Mouse (Mus musculus): ENCODE results near the gene Tmprss13. TPM values are rescaled to one million over a fixed set of nuclear protein-coding genes. Genes with fewer than 3 reads are reported as not detected.
A peak's percentile ranks its signal among the peaks of the same experiment; 100 is the strongest.

Gene Tmprss13
- total and polyA plus RNA-seq, 2 experiments from 2014 or later, result 0.05 TPM; not detected in 1

DNA sequence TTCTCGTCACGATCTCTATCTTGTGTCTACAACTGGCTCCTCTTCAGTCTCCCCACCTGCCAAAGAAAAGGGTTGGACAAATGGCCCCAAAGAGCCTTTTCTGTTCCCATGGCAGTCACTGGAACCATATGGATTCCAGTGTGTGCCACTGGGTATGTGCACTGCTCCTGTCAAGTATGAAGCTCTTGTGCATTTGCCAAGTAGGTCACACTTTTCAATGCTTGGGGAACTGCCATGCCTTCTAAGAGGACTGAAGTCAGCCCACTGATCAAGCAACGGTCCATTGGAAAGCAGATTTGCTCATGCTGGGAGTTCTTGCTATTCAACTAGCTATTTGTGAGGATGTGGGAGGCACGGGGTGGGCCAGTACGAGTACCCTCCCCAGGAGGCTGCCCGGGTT, 2.6 kb downstream of the Tmprss13 start:
- Histone ChIP-seq H3K4me1 (ENCODE audit: insufficient read depth, low read length) (no peaks in the 10 kb centered on the region), H3K27me3 (ENCODE audit: insufficient read depth, low read length) (no peaks in the 10 kb centered on the region), H3K27ac (ENCODE audit: low read depth, low read length) (no peak overlapping the region), H3K36me3 (ENCODE audit: insufficient read depth, low read length) (no peaks in the 10 kb centered on the region), H3K9ac (replicated peaks; ENCODE audit: low read length, poor library complexity, severe bottlenecking) (no peak overlapping the region), H3K4me2 (ENCODE audit: low read depth, low read length, poor library complexity, severe bottlenecking) (no peak overlapping the region), H3K9me3 (ENCODE audit: low read length) (no peaks in the 10 kb centered on the region), H3K4me3 (ENCODE audit: low read depth, low read length) (no peak overlapping the region)
- peak; percentile 82 for DNase-seq (ENCODE audit: low spot score)
- 77% methylated on average over 6 of the region's 6 CpGs for WGBS
- no peak for TF ChIP-seq CTCF (IDR thresholded peaks at IDR 0.05)
- ATAC-seq (ENCODE audit: low FRiP score), result no peak

DNA sequence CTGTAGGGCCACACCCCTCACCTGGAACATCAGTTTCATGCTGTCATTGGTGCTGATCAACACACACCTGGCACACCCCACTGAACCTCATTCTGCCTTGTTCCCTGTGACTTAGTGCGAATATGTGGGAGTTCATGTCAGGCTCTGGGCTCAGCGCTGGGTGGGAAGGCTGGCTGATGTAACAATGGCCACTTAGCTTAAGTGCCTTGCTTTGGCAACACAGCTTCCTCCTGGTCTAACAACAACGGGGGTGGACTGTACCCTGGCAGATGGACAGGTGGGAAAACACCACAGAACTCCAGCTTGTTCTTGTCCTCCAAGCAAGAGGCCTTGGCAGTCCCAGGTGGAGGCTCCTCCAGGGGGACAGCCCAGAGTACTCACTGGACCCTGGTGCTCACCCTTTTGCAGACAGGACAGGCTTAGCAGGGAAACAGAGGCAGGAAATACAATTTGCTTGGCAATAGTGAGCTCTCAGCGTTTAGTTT, 3.1 kb downstream of the Tmprss13 start:
- Histone ChIP-seq H3K9me3 (ENCODE audit: low read length) (no peaks in the 10 kb centered on the region), H3K4me2 (ENCODE audit: low read depth, low read length, poor library complexity, severe bottlenecking) (no peak overlapping the region), H3K4me3 (ENCODE audit: low read depth, low read length) (no peak overlapping the region), H3K36me3 (ENCODE audit: insufficient read depth, low read length) (no peaks in the 10 kb centered on the region), H3K27me3 (ENCODE audit: insufficient read depth, low read length) (no peaks in the 10 kb centered on the region), H3K4me1 (ENCODE audit: insufficient read depth, low read length) (no peaks in the 10 kb centered on the region), H3K27ac (ENCODE audit: low read depth, low read length) (no peak overlapping the region), H3K9ac (replicated peaks; ENCODE audit: low read length, poor library complexity, severe bottlenecking) (no peak overlapping the region)
- ATAC-seq (ENCODE audit: low FRiP score) (no peak), DNase-seq (ENCODE audit: low spot score) (no peak)
- 85% methylated on average over 4 of the region's 4 CpGs for WGBS
- no peak for TF ChIP-seq CTCF (IDR thresholded peaks at IDR 0.05)

DNA sequence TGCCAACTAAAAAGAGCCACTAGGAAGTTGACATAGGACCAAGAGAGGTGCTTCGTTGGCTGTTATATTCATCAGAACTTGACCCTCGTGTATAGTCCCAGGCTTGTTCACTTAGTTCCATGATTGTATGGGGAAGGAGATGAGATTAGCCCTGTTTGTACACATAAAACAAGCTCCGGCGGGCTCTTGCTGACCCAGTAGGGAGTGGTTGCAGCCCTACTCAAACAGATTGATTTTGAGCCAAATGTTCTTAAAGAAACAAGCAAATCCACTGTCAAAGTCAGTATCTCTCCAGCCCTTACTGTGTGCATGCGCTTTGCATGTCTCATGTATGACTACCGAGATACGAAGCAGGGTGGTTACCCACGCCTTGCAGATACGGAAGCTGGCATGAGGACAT, 7.5 kb downstream of the Tmprss13 start:
- Histone ChIP-seq H3K4me2 (ENCODE audit: low read depth, low read length, poor library complexity, severe bottlenecking) (no peak overlapping the region), H3K27me3 (ENCODE audit: insufficient read depth, low read length) (no peaks in the 10 kb centered on the region), H3K36me3 (ENCODE audit: insufficient read depth, low read length) (no peaks in the 10 kb centered on the region), H3K27ac (ENCODE audit: low read depth, low read length) (no peak overlapping the region), H3K9ac (replicated peaks; ENCODE audit: low read length, poor library complexity, severe bottlenecking) (no peak overlapping the region), H3K9me3 (ENCODE audit: low read length) (no peaks in the 10 kb centered on the region), H3K4me1 (ENCODE audit: insufficient read depth, low read length) (no peaks in the 10 kb centered on the region), H3K4me3 (ENCODE audit: low read depth, low read length) (no peak overlapping the region)
- WGBS, result 88% methylated on average over 9 of the region's 9 CpGs
- ATAC-seq (ENCODE audit: low FRiP score) (no peak), DNase-seq (ENCODE audit: low spot score) (no peak)
- TF ChIP-seq CTCF (IDR thresholded peaks at IDR 0.05), result no peak

DNA sequence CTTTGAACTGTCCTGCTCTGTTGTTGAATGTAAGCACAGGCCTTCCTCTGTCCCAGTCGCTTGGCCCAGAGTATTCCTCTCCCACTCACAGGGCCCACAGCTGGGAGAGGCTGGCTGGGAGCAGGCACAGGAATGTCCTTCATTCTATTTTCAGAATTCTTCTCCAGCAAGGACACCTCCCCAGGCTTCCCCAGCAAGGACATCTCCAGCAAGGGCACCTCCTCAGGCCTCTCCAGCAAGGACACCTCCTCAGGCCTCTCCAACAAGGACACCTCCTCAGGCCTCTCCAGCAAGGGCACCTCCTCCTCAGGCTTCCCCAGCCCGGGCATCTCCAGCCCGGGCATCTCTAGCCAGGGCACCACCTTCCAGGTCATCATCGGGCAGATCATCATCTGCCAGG, 9.4 kb downstream of the Tmprss13 start:
- ATAC-seq (ENCODE audit: low FRiP score), result no peak
- H3K27me3 ChIP-seq (ENCODE audit: insufficient read depth, low read length), result no peaks in the 10 kb centered on the region
- WGBS, result 90% methylated on average over 4 of the region's 4 CpGs
- no peak overlapping the region for H3K4me2 ChIP-seq (ENCODE audit: low read depth, low read length, poor library complexity, severe bottlenecking)
- H3K4me1 ChIP-seq (ENCODE audit: insufficient read depth, low read length), result no peaks in the 10 kb centered on the region
- no peak overlapping the region for H3K4me3 ChIP-seq (ENCODE audit: low read depth, low read length)
- DNase-seq (ENCODE audit: low spot score), result no peak
- no peak overlapping the region for H3K27ac ChIP-seq (ENCODE audit: low read depth, low read length)
- H3K36me3 ChIP-seq (ENCODE audit: insufficient read depth, low read length), result no peaks in the 10 kb centered on the region
- H3K9me3 ChIP-seq (ENCODE audit: low read length), result no peaks in the 10 kb centered on the region
- TF ChIP-seq CTCF (IDR thresholded peaks at IDR 0.05), result no peak
- H3K9ac ChIP-seq (replicated peaks; ENCODE audit: low read length, poor library complexity, severe bottlenecking), result no peak overlapping the region

DNA sequence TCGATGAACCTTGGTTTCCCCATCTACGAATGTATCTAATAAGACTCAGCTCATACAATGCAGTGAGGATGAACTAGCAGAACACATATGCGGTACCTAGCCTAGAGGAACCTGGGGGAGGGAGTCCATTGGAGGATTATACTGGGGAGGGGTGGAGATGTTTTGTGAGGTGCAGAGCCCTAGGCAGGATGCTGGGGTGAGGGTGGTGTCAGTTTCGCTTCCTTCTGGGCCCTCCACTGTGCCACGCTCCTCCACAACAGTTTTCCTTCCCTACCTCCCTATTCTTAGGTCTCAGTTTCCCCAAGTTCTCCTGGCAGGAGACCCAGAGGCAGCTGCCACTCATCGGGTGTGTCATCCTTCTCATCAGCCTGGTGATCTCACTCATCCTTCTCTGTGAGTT, 10.7 kb downstream of the Tmprss13 start:
- no peaks in the 10 kb centered on the region for H3K27me3 ChIP-seq (ENCODE audit: insufficient read depth, low read length)
- no peaks in the 10 kb centered on the region for H3K4me1 ChIP-seq (ENCODE audit: insufficient read depth, low read length)
- WGBS, result 91% methylated on average over 6 of the region's 6 CpGs
- DNase-seq (ENCODE audit: low spot score), result no peak
- no peaks in the 10 kb centered on the region for H3K36me3 ChIP-seq (ENCODE audit: insufficient read depth, low read length)
- ATAC-seq (ENCODE audit: low FRiP score), result no peak
- TF ChIP-seq CTCF (IDR thresholded peaks at IDR 0.05), result no peak
- no peak overlapping the region for H3K9ac ChIP-seq (replicated peaks; ENCODE audit: low read length, poor library complexity, severe bottlenecking)
- no peak overlapping the region for H3K4me2 ChIP-seq (ENCODE audit: low read depth, low read length, poor library complexity, severe bottlenecking)
- H3K9me3 ChIP-seq (ENCODE audit: low read length), result no peaks in the 10 kb centered on the region
- no peak overlapping the region for H3K4me3 ChIP-seq (ENCODE audit: low read depth, low read length)
- no peak overlapping the region for H3K27ac ChIP-seq (ENCODE audit: low read depth, low read length)

DNA sequence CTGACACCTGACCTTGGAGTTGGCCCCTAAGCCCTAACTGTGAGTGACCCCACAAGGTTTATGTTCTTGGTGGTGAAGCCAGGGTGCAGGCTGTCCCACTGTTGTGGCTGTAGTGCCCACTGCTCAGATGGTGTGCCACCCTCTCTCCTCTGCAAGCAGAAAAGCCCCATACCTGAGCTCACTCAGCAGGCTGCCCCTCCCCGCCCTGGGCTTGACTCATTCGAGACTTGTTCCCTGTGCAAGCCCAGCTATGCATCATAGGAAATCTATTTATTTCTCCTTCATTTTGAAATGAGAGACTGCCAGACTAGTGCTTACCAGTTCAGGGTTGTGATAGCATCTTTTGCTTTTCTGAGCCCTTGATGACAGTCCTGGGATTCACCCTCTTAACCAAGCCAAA, 18.5 kb downstream of the Tmprss13 start:
- WGBS, result 91% methylated on average over 2 of the region's 2 CpGs
- H3K36me3 ChIP-seq (ENCODE audit: insufficient read depth, low read length), result no peaks in the 10 kb centered on the region
- H3K4me2 ChIP-seq (ENCODE audit: low read depth, low read length, poor library complexity, severe bottlenecking), result no peak overlapping the region
- H3K9me3 ChIP-seq (ENCODE audit: low read length), result no peaks in the 10 kb centered on the region
- ATAC-seq (ENCODE audit: low FRiP score) (no peak), DNase-seq (ENCODE audit: low spot score) (no peak)
- no peak overlapping the region for H3K27ac ChIP-seq (ENCODE audit: low read depth, low read length)
- H3K9ac ChIP-seq (replicated peaks; ENCODE audit: low read length, poor library complexity, severe bottlenecking), result no peak overlapping the region
- no peaks in the 10 kb centered on the region for H3K27me3 ChIP-seq (ENCODE audit: insufficient read depth, low read length)
- no peak overlapping the region for H3K4me3 ChIP-seq (ENCODE audit: low read depth, low read length)
- no peak for TF ChIP-seq CTCF (IDR thresholded peaks at IDR 0.05)
- H3K4me1 ChIP-seq (ENCODE audit: insufficient read depth, low read length), result no peaks in the 10 kb centered on the region
